Mouse (Mus musculus) stomach, postnatal 0 days (tissue): ENCODE measurements around the gene Sipa1l1.

ENCODE experiments used
- CTCF ChIP-seq: IDR thresholded peaks from 2 replicates; pipeline ENCODE4 v1.5.1; 2016; ENCODE audit warnings: antibody characterized with exemption, low read depth, mild to moderate bottlenecking, moderate library complexity
- EP300 ChIP-seq: optimal IDR thresholded peaks from 2 replicates; pipeline ENCODE3; 2016; ENCODE audit warnings: antibody characterized with exemption

DNA sequence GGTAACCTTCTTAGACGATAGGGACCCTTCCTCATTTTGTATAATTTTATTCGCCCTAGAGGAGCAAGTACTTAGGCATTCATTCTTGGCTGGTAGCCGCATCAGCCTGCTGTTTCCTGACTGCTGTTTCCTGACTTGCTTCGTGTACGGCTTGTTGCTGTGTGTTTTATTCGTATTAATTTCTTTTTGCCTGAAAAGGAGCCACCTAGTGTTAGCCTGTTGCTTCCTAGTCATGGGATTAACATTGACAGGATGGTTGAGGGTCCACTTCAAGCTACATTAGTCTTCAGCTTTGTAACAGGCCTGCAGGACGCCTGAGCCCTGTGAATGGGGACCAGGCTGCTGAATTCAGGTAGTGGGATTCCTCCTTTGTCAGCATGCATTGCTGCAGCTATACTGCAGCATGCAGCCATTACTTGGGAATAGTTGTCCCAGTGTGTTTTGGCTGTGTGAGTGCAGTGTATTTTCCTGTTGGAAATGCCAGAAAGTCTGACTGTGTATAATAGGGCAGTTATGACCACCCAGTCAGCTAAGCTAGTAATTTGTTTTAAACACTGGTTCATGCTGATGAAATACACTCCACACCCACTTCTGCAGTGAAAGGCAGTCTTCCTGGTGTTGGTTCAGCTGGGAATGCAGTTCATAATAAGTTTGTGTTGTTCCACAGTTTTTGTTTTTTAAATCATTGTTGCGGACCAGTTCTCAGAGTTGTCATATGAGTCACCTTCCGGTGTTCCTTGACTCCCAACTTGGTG is 19.4 kb downstream of the Sipa1l1 start:
- peak; percentile 50 for TF ChIP-seq CTCF
- TF ChIP-seq EP300 = no peak
